Mouse (Mus musculus): ENCODE data around the gene Sost. TPM values are rescaled to one million over a fixed set of nuclear protein-coding genes. Genes with fewer than 3 reads are reported as not detected.

Gene Sost
- polyA plus RNA-seq, 1 experiment: 3.1 TPM

DNA sequence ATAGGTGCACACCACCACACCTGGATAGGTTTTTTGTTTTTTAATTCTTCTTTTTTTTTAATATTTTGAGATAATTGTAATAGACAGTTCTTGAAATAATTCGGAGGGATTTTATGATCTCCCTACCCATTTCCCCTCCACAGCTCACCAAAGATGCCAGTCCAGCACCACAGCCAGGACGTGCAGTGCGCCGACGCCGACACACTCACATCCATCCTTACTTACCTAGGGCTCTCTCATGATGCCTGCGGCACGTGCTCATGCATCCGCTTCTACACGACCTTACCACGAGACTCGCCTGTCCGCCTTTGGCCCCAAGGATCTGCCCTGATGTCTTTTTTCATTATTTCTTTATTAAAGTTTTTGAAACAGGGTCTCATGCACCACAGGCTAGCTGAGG lies 3.0 kb upstream of the Sost start:
- no peak for TF ChIP-seq CTCF (IDR thresholded peaks at IDR 0.05; ENCODE audit: borderline replicate concordance, control insufficient read depth, extremely low read depth, insufficient read depth, low read length, poor library complexity)
- TF ChIP-seq POLR2A (IDR thresholded peaks at IDR 0.05; ENCODE audit: control insufficient read depth, extremely low read depth, insufficient read depth, low read length, poor library complexity): no peak
- no peaks in the 10 kb centered on the region for H3K4me1 ChIP-seq (replicated peaks; ENCODE audit: control insufficient read depth, insufficient read depth, low read length)
- no peak overlapping the region for H3K4me3 ChIP-seq (ENCODE audit: control insufficient read depth, insufficient read depth, low read length)
- DNase-seq: no peak
- no peak overlapping the region for H3K27ac ChIP-seq (ENCODE audit: control insufficient read depth, insufficient read depth, low read length)
- H3K36me3 ChIP-seq (ENCODE audit: control insufficient read depth, insufficient read depth, low read length): no peaks in the 10 kb centered on the region
- no peaks in the 10 kb centered on the region; the same call in 1 of the 2 replicates for H3K27me3 ChIP-seq (ENCODE audit: control insufficient read depth, insufficient read depth, low read length)
- WGBS: 88% methylated on average over 13 of the region's 13 CpGs

DNA sequence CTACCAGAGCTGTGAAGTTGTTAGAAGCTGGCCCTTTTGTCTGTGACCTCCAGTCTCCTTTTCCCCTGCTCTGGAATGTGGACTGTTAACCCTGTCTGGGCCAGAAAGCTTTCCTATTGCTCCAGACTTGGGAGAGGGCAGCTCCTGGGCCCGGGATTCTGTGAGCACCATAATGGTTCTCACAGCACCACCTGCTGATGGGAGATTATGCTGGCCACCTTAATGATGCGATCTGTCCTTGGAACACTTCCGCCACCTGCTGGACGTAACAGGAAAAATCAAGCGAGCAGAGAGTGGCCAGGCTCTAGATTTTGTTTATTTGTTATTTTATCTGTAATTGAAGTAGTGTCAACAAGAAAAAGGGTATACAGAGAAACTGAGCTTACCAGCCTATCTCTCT lies 2.0 kb upstream of the Sost start:
- Histone ChIP-seq H3K4me3 (ENCODE audit: control insufficient read depth, insufficient read depth, low read length) (no peak overlapping the region), H3K27ac (ENCODE audit: control insufficient read depth, insufficient read depth, low read length) (no peak overlapping the region), H3K27me3 (ENCODE audit: control insufficient read depth, insufficient read depth, low read length) (no peaks in the 10 kb centered on the region; the same call in 1 of the 2 replicates), H3K4me1 (replicated peaks; ENCODE audit: control insufficient read depth, insufficient read depth, low read length) (no peaks in the 10 kb centered on the region), H3K36me3 (ENCODE audit: control insufficient read depth, insufficient read depth, low read length) (no peaks in the 10 kb centered on the region)
- no peak for TF ChIP-seq POLR2A (IDR thresholded peaks at IDR 0.05; ENCODE audit: control insufficient read depth, extremely low read depth, insufficient read depth, low read length, poor library complexity)
- TF ChIP-seq CTCF (IDR thresholded peaks at IDR 0.05; ENCODE audit: borderline replicate concordance, control insufficient read depth, extremely low read depth, insufficient read depth, low read length, poor library complexity): peak; percentile 38; the same call in 1 of the 2 replicates
- peak; percentile 59 for DNase-seq
- WGBS: 0% methylated on average over 5 of the region's 5 CpGs

DNA sequence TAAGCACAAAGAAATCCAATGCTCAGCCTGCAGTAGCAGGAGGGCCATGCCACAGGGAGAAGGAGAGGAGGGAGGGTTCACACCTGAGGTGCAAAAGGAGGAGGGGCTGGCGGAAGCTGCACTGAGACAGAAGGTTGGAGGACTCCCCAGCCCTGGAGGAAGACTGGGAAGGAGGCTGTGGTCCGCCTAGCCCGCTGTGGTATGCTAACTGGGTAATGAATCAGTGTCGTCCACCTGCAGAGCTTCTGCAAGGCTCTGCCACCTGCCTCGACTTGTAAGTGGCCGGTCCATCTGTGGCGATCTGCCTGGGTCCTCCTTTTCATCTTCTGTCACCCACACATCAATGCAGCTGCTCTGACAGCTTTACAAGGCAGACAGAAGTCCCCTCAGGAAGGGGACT lies 1.5 kb upstream of the Sost start:
- no peaks in the 10 kb centered on the region for H3K4me1 ChIP-seq (replicated peaks; ENCODE audit: control insufficient read depth, insufficient read depth, low read length)
- H3K36me3 ChIP-seq (ENCODE audit: control insufficient read depth, insufficient read depth, low read length): no peaks in the 10 kb centered on the region
- no peak for TF ChIP-seq POLR2A (IDR thresholded peaks at IDR 0.05; ENCODE audit: control insufficient read depth, extremely low read depth, insufficient read depth, low read length, poor library complexity)
- no peak for TF ChIP-seq CTCF (IDR thresholded peaks at IDR 0.05; ENCODE audit: borderline replicate concordance, control insufficient read depth, extremely low read depth, insufficient read depth, low read length, poor library complexity)
- H3K4me3 ChIP-seq (ENCODE audit: control insufficient read depth, insufficient read depth, low read length): no peak overlapping the region
- H3K27me3 ChIP-seq (ENCODE audit: control insufficient read depth, insufficient read depth, low read length): no peaks in the 10 kb centered on the region; the same call in 1 of the 2 replicates
- H3K27ac ChIP-seq (ENCODE audit: control insufficient read depth, insufficient read depth, low read length): no peak overlapping the region
- 26% methylated on average over 7 of the region's 7 CpGs for WGBS
- DNase-seq: no peak

DNA sequence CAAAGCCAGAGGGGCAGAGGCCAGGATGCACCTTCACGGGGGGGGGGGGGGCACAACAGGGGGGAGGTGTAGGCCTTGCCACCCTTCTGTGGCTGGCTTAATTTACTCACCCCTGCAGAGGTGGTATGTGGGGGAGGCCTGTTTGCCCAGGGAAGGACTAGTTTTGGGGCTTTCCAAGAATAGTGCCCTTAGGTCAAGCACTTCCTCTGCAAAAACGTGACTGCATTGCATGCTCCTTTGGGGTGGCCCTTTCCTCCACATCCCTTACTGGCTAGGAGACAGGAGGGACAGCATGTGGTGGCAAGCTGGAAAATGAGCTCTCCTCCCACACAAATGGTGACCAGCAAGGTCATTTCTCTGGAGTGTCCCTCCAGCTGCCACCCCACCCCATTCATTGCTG lies 1.3 kb downstream of the Sost start:
- 0% methylated on average over 2 of the region's 2 CpGs for WGBS
- no peak overlapping the region for H3K4me3 ChIP-seq (ENCODE audit: control insufficient read depth, insufficient read depth, low read length)
- TF ChIP-seq POLR2A (IDR thresholded peaks at IDR 0.05; ENCODE audit: control insufficient read depth, extremely low read depth, insufficient read depth, low read length, poor library complexity) (no peak), CTCF (IDR thresholded peaks at IDR 0.05; ENCODE audit: borderline replicate concordance, control insufficient read depth, extremely low read depth, insufficient read depth, low read length, poor library complexity) (no peak)
- no peak for DNase-seq
- H3K4me1 ChIP-seq (replicated peaks; ENCODE audit: control insufficient read depth, insufficient read depth, low read length): no peaks in the 10 kb centered on the region
- H3K36me3 ChIP-seq (ENCODE audit: control insufficient read depth, insufficient read depth, low read length): no peaks in the 10 kb centered on the region
- H3K27ac ChIP-seq (ENCODE audit: control insufficient read depth, insufficient read depth, low read length): no peak overlapping the region
- H3K27me3 ChIP-seq (ENCODE audit: control insufficient read depth, insufficient read depth, low read length): no peaks in the 10 kb centered on the region; the same call in 1 of the 2 replicates

DNA sequence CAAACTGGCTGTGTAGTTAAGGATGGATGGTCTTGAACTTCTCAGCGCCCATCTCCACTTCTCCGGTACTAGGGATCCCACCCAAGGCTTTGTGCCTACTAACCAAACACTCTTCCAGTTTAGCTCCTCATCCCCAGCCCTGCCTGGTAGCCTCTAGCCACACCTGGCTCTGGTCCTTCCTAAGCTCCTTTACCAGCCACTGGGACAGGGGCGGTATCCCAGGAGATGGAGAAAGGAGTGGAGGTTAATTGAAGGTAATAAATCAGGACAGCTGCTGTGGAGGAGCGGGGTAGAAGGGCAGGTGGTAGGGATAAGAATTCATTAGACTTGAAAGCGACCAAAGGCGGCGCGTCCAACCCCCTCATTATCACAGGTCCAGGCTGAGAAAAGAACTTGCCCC lies 2.2 kb downstream of the Sost start:
- TF ChIP-seq POLR2A (IDR thresholded peaks at IDR 0.05; ENCODE audit: control insufficient read depth, extremely low read depth, insufficient read depth, low read length, poor library complexity) (no peak), CTCF (IDR thresholded peaks at IDR 0.05; ENCODE audit: borderline replicate concordance, control insufficient read depth, extremely low read depth, insufficient read depth, low read length, poor library complexity) (no peak)
- Histone ChIP-seq H3K27me3 (ENCODE audit: control insufficient read depth, insufficient read depth, low read length) (no peaks in the 10 kb centered on the region; the same call in 1 of the 2 replicates), H3K4me3 (ENCODE audit: control insufficient read depth, insufficient read depth, low read length) (no peak overlapping the region)

DNA sequence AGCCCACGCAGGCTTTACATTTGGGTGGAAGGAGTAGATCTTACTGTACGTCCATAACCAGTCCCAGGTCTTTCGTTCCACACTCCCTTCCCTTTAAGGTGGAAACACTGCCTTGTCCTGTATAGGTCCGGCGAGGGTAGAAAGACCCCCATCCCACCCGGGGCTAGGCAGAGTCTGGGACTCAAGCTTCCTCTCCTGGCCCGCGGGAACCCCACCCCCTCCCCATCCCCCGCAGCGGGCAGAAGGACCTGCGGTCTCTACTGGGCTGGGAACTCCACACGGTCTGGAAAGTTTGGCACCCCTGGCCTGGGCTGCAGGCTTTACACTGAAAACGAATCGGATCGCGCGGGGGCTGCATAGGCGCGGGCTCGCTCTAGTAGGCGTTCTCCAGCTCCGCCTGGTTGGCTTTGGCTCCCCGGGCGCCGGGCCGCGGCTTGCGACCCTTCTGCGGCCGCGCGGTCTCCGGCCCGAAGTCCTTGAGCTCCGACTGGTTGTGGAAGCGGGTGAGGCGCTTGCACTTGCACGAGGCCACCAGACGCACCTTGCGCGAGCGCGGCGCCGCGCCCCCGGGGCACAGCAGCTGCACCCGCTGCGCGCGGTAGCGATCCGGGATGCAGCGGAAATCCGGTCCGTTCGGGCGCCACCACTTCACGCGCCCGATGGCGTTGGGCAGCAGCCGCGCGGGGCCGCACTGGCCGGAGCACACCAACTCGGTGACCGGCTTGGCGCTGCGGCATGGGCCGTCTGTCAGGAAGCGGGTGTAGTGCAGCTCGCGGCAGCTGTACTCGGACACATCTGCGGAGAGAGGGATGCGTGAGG lies 3.1 kb downstream of the Sost start:
- no peaks in the 10 kb centered on the region for H3K4me1 ChIP-seq (replicated peaks; ENCODE audit: control insufficient read depth, insufficient read depth, low read length)
- no peak overlapping the region for H3K4me3 ChIP-seq (ENCODE audit: control insufficient read depth, insufficient read depth, low read length)
- no peak for DNase-seq

More for the DNA sequence above, 2.2 kb downstream of the Sost start:
- 37% methylated on average over 8 of the region's 8 CpGs for WGBS
- Histone ChIP-seq H3K36me3 (ENCODE audit: control insufficient read depth, insufficient read depth, low read length) (no peaks in the 10 kb centered on the region), H3K27ac (ENCODE audit: control insufficient read depth, insufficient read depth, low read length) (no peak overlapping the region), H3K4me1 (replicated peaks; ENCODE audit: control insufficient read depth, insufficient read depth, low read length) (no peaks in the 10 kb centered on the region)
- DNase-seq: no peak

More for the DNA sequence above, 3.1 kb downstream of the Sost start:
- Histone ChIP-seq H3K27ac (ENCODE audit: control insufficient read depth, insufficient read depth, low read length) (no peak overlapping the region), H3K27me3 (ENCODE audit: control insufficient read depth, insufficient read depth, low read length) (no peaks in the 10 kb centered on the region; the same call in 1 of the 2 replicates), H3K36me3 (ENCODE audit: control insufficient read depth, insufficient read depth, low read length) (no peaks in the 10 kb centered on the region)
- WGBS: 2% methylated on average over 78 of the region's 78 CpGs
- no peak for TF ChIP-seq POLR2A (IDR thresholded peaks at IDR 0.05; ENCODE audit: control insufficient read depth, extremely low read depth, insufficient read depth, low read length, poor library complexity)
- no peak for TF ChIP-seq CTCF (IDR thresholded peaks at IDR 0.05; ENCODE audit: borderline replicate concordance, control insufficient read depth, extremely low read depth, insufficient read depth, low read length, poor library complexity)

Data from thymus, adult 2 months (tissue).